8 mouse cellular contexts compared by ENCODE assay signal in the genomic region with DNA sequence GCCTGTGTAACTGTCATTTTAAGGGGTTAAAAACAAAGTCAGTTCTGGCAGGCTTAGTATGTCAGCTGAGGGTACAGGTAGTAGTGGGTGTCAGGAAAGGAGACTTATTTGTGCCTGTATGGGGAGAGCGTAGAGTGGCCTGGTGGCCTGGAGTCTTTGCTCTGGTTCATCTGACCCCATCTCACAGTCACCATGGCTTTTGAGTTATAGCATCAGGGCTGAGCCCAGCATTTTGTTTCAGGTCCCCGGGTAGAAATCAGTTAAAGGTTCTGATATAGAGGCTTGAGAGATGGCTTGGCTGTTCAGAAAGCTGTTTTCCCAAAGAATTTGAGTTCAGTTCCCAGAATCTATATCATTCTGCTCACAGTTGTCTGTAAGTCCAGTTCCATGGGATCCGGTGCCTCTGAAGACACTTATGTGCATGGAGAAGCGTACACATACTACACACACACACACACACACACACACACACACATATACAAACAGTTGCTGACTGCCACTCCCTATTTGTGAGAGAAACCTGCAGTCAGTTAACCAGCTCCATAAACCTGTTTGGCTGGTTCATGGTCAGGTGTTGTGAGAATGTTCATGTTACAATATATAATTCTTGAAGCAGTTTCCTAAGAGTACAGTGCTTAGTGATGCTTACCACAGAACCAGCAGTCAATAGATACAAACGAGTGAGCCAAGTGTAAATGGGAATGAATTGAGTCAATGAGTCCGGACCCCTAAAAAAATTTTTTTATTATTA. TPM values are rescaled to one million over a fixed set of nuclear protein-coding genes. Genes with fewer than 3 reads are reported as not detected.
DNase-seq lines count a peak whose midpoint lies in the region; ATAC-seq and TF ChIP-seq lines count a peak whose summit lies in the region.

No protein-coding gene starts in this region.

- no peak for DNase-seq in layer of hippocampus, adult 2 months (ENCODE audit: low spot score in 2 of 2)
- DNase-seq in layer of hippocampus, adult 9-11 months = no peak
- DNase-seq in large intestine, adult 2 months (ENCODE audit: low read depth, low spot score) = peak; percentile 73
- no peak for DNase-seq in layer of hippocampus, postnatal 10 days (ENCODE audit: low spot score in 2 of 2)
- no peak for DNase-seq in cerebellum, adult 11 months

- H3K79me2 ChIP-seq in myocyte (ENCODE audit: control insufficient read depth, insufficient read depth) = peaks cover 43% of the 10 kb centered on the region

- H3ac ChIP-seq in myocyte (ENCODE audit: control insufficient read depth, insufficient read length) = peak overlapping the region; percentile 79

- ATAC-seq in forebrain, embryonic 13.5 days = peak; percentile 22; the same call in 1 of the 2 replicates
- no peak for ATAC-seq in megakaryocyte progenitor cell, adult 5-6 weeks (replicated peaks; ENCODE audit: poor library complexity)

- no peak for TF ChIP-seq CTCF in layer of hippocampus, adult 2 months (conservative IDR thresholded peaks at IDR 0.05)

- H3K4me1 ChIP-seq in forebrain, embryonic 13.5 days = peaks cover 27% of the 10 kb centered on the region

- H3K36me3 ChIP-seq in forebrain, embryonic 13.5 days (ENCODE audit: poor library complexity, severe bottlenecking) = no peaks in the 10 kb centered on the region
- no peaks in the 10 kb centered on the region for H3K36me3 ChIP-seq in myocyte (ENCODE audit: control insufficient read depth, insufficient read depth)

- no peaks in the 10 kb centered on the region for H3K27me3 ChIP-seq in forebrain, embryonic 13.5 days
- H3K27me3 ChIP-seq in myocyte (ENCODE audit: control insufficient read depth, insufficient read depth, insufficient read length) = no peaks in the 10 kb centered on the region

- no peaks in the 10 kb centered on the region for H3K9me3 ChIP-seq in forebrain, embryonic 13.5 days (replicated peaks)

- WGBS in forebrain, embryonic 13.5 days = 63% methylated on average over 6 of the region's 6 CpGs
- 27% methylated on average over 6 of the region's 6 CpGs for WGBS in large intestine, adult 2 months

- peak overlapping the region; percentile 92 for H3K27ac ChIP-seq in layer of hippocampus, adult 2 months
- peak overlapping the region; percentile 53; the same call in 1 of the 2 replicates for H3K27ac ChIP-seq in forebrain, embryonic 13.5 days

- peak overlapping the region; percentile 94 for H3K9ac ChIP-seq in forebrain, embryonic 13.5 days

- H3K4me3 ChIP-seq in layer of hippocampus, adult 2 months = peak overlapping the region; percentile 63
- peak overlapping the region; percentile 90 for H3K4me3 ChIP-seq in forebrain, embryonic 13.5 days
- peak overlapping the region; percentile 56 for H3K4me3 ChIP-seq in myocyte

- peak overlapping the region; percentile 80 for H3K4me2 ChIP-seq in forebrain, embryonic 13.5 days
- H3K4me2 ChIP-seq in myocyte (ENCODE audit: low read depth) = peak overlapping the region; percentile 67

- no peak for TF ChIP-seq POLR2A in myocyte (IDR thresholded peaks at IDR 0.05; ENCODE audit: insufficient read length, low read depth)

TF ChIP-seq in myocyte, 11 proteins besides CTCF, POLR2A, EP300 and RAD21:
- TF ChIP-seq TCF12 (IDR thresholded peaks at IDR 0.05; ENCODE audit: insufficient read depth, poor library complexity, severe bottlenecking) = no peak
- no peak for TF ChIP-seq SRF (IDR thresholded peaks at IDR 0.05; ENCODE audit: control insufficient read depth, insufficient read length, low read depth)
- TF ChIP-seq POLR2AphosphoS2 (IDR thresholded peaks at IDR 0.05; ENCODE audit: insufficient read length, low read depth) = no peak
- no peak for TF ChIP-seq USF1 (IDR thresholded peaks at IDR 0.05; ENCODE audit: low read depth)
- TF ChIP-seq MYOG (IDR thresholded peaks at IDR 0.05; ENCODE audit: control insufficient read depth in 1 of 3, insufficient read depth in 1 of 3, insufficient read length in 2 of 3, low read depth in 2 of 3) = no peak
- no peak for TF ChIP-seq E2F4 (IDR thresholded peaks at IDR 0.05; ENCODE audit: insufficient read depth)
- TF ChIP-seq MYOD1 (IDR thresholded peaks at IDR 0.05; ENCODE audit: control insufficient read depth in 1 of 3, insufficient read length in 2 of 3, low read depth in 2 of 3) = no peak
- no peak for TF ChIP-seq MAX (IDR thresholded peaks at IDR 0.05; ENCODE audit: low read depth)
- TF ChIP-seq REST (IDR thresholded peaks at IDR 0.05; ENCODE audit: insufficient read depth, insufficient read length) = no peak
- TF ChIP-seq CEBPB (IDR thresholded peaks at IDR 0.05; ENCODE audit: insufficient read depth, poor library complexity, severe bottlenecking) = no peak
- no peak for TF ChIP-seq TCF3 (IDR thresholded peaks at IDR 0.05; ENCODE audit: insufficient read length, low read depth)
TF ChIP-seq in myocyte: peak in this region for 0.

RNA-seq across cellular contexts. Expression of gene BC004004, which starts 0.5 kb away (rescaled TPM):
- total RNA-seq in layer of hippocampus, adult 2 months (2021) = 10 to 100 TPM; 78.9 to 81.5 TPM
- polyA plus RNA-seq in forebrain, embryonic 13.5 days (2015; fragmentation: Nextera tagmentation; extraction: Ambion mirVana) = 78.7 and 83.5 TPM in 2 replicates
- 75.5 and 82.4 TPM in 2 replicates for polyA plus RNA-seq in large intestine, adult 2 months (2012; rRNA removed)
- polyA plus RNA-seq in myocyte (2012; fragmentation: generic; extraction: Trizol) = 120 TPM
- total RNA-seq in megakaryocyte progenitor cell, adult 5-6 weeks (2015) = 85.3 and 97.7 TPM in 2 replicates
- 84.9 and 99.2 TPM in 2 replicates for total RNA-seq in megakaryocyte progenitor cell, adult 5-6 weeks (2017)
- 100 to 1,000 TPM in 1 of 2 experiments, 10 to 100 TPM in 1; 86.0 to 106 TPM for total RNA-seq in layer of hippocampus, postnatal 10 days (2021)

RNA-seq across cellular contexts. Expression of gene Ppil1, which starts 4.1 kb away (rescaled TPM):
- 10 to 100 TPM; 14.8 to 16.2 TPM for total RNA-seq in layer of hippocampus, adult 2 months (2021)
- polyA plus RNA-seq in forebrain, embryonic 13.5 days (2015; fragmentation: Nextera tagmentation; extraction: Ambion mirVana) = 151 and 157 TPM in 2 replicates
- 37.7 and 40.0 TPM in 2 replicates for polyA plus RNA-seq in large intestine, adult 2 months (2012; rRNA removed)
- polyA plus RNA-seq in myocyte (2012; fragmentation: generic; extraction: Trizol) = 30.1 TPM
- total RNA-seq in megakaryocyte progenitor cell, adult 5-6 weeks (2015) = 67.3 and 73.9 TPM in 2 replicates
- 82.0 and 103 TPM in 2 replicates for total RNA-seq in megakaryocyte progenitor cell, adult 5-6 weeks (2017)
- 10 to 100 TPM; 20.9 to 21.8 TPM for total RNA-seq in layer of hippocampus, postnatal 10 days (2021)

RNA-seq across cellular contexts. Expression of gene Cpne5, which starts 30.1 kb away (rescaled TPM):
- total RNA-seq in layer of hippocampus, adult 2 months (2021) = 10 to 100 TPM; 34.0 to 36.3 TPM
- polyA plus RNA-seq in forebrain, embryonic 13.5 days (2015; fragmentation: Nextera tagmentation; extraction: Ambion mirVana) = 13.0 and 18.3 TPM in 2 replicates
- 1.1 and 1.7 TPM in 2 replicates for polyA plus RNA-seq in large intestine, adult 2 months (2012; rRNA removed)
- 0.56 TPM for polyA plus RNA-seq in myocyte (2012; fragmentation: generic; extraction: Trizol)
- 0.64 and 0.90 TPM in 2 replicates for total RNA-seq in megakaryocyte progenitor cell, adult 5-6 weeks (2015)
- total RNA-seq in megakaryocyte progenitor cell, adult 5-6 weeks (2017) = 0.96 and 3.5 TPM in 2 replicates
- total RNA-seq in layer of hippocampus, postnatal 10 days (2021) = 10 to 100 TPM; 56.5 to 58.3 TPM

RNA-seq across cellular contexts. Expression of gene Pi16, which starts 49.4 kb away (rescaled TPM):
- total RNA-seq in layer of hippocampus, adult 2 months (2021) = 1 to 10 TPM in 1 of 2 experiments, under 1 TPM in 1; 0.74 to 1.1 TPM
- 1.5 and 1.7 TPM in 2 replicates for polyA plus RNA-seq in forebrain, embryonic 13.5 days (2015; fragmentation: Nextera tagmentation; extraction: Ambion mirVana)
- 1.4 and 1.5 TPM in 2 replicates for polyA plus RNA-seq in large intestine, adult 2 months (2012; rRNA removed)
- polyA plus RNA-seq in myocyte (2012; fragmentation: generic; extraction: Trizol) = 7.1 TPM
- 3.5 and 4.8 TPM in 2 replicates for total RNA-seq in megakaryocyte progenitor cell, adult 5-6 weeks (2015)
- 5.8 and 8.5 TPM in 2 replicates for total RNA-seq in megakaryocyte progenitor cell, adult 5-6 weeks (2017)
- total RNA-seq in layer of hippocampus, postnatal 10 days (2021) = 1 to 10 TPM; 1.7 to 2.1 TPM

Comparison
In these comparisons a context has a peak if more than half of its experiments do, and no peak if none do; other contexts are left out.
1. RNA of gene Cpne5, which starts 30.1 kb away (total RNA-seq): 56.5 to 58.3 TPM in layer of hippocampus, postnatal 10 days and 34.0 to 36.3 TPM in layer of hippocampus, adult 2 months; 0.64 to 3.5 TPM in megakaryocyte progenitor cell, adult 5-6 weeks; every median in the first group is over 4 times any median in the second.
2. Peak in every context shown above with its lines, with median percentiles within 50 percentile points of each other: H3K4me3 ChIP-seq.